Mouse (Mus musculus) gastrocnemius, postnatal 4 days (tissue): ENCODE data around the gene Gm4131. TPM values are rescaled to one million over a fixed set of nuclear protein-coding genes. Genes with fewer than 3 reads are reported as not detected.

Experiments
- DNase-seq, 2 experiments: peaks; one replicate each; pipeline ENCODE4 v3.0.0; 2021 to 2022; ENCODE audit warnings: low spot score in 2 of 2, mixed read lengths in 2 of 2
- total RNA-seq, 2 experiments: library from RNA; stranded (reverse); gene quantifications; 2 replicates each; pipeline ENCODE4 v1.2.3; 2021

Gene Gm4131
- total RNA-seq, 2 experiments from 2014 or later, result not detected

- DNase-seq, result no peak
Measured at GRCm38 (mm10) chr14:62550121-62550520, 16.6 kb downstream of the Gm4131 start.

DNA sequence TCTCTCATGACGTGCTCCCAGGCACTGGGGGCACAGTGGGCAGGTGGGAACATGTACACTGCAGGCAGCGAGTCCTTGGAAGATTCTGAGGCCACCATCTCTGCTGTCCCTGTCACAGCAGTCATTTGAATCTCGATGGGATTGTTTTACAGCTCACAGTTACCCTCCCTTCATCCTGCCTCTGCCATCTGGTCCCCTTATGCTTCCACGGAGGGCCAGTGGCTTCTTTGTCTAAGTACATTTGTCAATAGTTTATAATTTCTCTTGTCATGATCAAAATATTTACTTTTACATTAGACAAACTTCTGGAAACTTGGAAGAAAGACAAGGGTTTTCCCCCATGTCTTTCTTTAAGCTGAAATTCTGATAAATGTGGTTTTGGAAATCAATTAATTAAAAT is 20.0 kb downstream of the Gm4131 start:
- DNase-seq, result no peak

DNA sequence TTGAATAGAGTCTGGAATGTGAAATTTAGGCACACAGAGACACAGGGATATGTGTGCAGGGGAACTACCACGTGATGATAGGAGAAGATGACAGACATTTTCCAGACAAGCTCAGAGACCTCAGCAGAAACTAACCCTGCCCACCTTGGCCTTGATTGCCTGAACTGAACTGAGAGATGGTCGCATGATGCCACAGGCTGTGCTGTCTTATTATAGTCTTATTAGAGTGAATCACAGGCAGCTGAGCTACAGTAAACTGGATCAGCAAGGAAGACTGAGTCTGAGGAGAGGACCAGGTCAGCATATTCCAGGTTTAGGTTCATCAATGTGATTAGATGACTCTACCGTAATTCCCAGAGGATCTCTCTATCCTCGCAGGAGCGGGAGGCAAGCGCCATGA is 20.4 kb downstream of the Gm4131 start:
- no peak for DNase-seq

- DNase-seq, result no peak
Measured at GRCm38 (mm10) chr14:62541751-62542150, 25.0 kb downstream of the Gm4131 start.

DNA sequence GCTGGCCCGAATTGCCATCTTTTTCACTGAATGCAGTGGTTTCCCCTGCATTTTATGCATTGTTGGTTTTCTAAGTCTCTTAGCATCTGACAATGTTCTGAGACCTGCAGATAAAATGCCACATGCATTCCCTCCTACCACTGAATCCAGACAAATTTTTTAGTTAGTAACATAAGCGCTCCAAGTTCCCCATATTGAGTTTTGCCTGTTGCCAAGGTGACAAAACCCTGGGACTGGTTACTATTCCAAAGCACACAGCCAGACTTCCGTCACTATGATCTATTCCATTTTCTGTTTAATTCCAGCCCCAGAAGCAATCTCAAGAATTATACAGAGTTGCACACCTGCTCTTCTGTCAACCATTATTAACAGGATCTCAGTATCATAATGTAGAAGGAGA is 26.9 kb downstream of the Gm4131 start:
- no peak for DNase-seq

DNA sequence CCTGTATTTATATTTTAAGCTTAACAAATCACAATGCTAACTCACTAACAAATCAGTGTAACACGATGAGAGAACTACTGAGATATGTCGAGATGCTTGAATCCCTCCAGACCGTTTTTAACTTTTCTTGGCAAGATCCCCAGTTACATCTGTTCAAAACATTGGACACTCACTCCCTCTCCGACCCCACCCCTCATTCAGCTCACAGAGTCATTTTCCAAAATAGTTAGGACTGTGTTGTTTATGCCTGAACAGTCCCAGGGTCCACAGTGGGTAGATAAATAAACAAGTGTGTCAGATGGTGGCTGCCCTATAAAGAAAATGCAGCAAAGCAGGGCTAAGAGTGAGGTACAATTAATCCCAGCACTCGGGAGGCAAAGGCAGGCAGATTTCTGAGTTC is 29.7 kb downstream of the Gm4131 start:
- no peak for DNase-seq

- DNase-seq, result no peak
Measured at GRCm38 (mm10) chr14:62536127-62536526, 30.6 kb downstream of the Gm4131 start.

GRCm38 (mm10) chr14:62530951-62531350 is 35.8 kb downstream of the Gm4131 start:
- no peak for DNase-seq

DNA sequence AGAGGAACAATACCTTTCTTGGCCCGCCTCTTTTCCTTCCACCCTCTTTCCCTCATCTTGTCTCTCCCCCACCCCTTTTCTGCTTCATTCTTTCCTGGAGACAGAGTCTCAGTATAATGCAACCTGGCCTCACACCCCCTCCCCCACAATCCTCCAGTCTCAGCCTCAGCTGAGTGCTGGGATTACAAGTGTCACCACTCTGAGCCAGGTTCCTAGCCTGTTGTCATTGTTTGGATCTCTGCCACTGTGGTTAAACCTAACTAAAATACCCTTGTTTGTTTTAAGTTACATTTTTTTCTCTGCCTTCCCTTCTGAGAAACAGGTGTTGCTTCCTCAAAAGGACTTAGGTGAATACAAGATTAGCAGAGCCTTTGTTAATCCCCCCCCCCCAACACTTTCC is 53.9 kb downstream of the Gm4131 start:
- no peak for DNase-seq

DNA sequence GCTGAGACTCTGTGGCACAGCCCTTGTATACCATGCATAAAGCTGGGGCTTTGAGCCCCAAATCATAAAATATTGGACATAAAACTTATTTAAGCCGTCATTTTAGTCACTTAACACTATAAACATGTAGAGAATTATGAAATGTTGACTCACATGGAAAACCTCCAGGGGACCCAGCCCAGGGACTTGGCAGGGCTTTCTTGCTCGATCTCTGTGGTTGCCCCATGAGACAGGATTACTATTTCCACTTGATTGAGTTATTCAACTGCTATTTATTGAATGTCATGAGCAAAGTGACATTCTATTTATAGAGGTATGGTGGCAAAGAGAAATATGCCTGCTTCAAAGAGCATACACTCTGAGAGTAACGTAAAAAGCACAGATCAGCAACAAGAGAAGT is 57.4 kb downstream of the Gm4131 start:
- DNase-seq, result peak in 1 of 2 experiments; percentile 20

DNA sequence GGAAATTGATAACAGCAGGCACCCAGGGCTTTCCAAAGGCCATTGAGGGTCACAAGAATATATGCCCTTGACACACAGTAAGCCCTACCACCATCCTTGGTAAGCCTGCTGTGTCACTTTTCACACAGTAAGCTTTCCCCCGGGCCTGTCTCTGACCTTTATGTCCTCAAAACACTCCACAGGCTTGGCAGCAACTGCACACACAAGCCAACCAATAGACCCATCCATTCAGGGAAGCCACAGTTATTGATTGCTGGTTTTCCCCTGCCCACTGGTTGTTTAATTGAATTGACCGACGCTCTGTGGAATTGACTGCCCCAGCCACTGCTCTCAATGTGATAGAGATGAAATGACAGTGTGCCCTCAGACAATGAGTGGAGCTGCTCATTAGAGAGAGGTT is 60.5 kb downstream of the Gm4131 start:
- no peak for DNase-seq

- DNase-seq, result no peak
Measured at GRCm38 (mm10) chr14:62497391-62497790, 69.3 kb downstream of the Gm4131 start.

GRCm38 (mm10) chr14:62496501-62496900 is 70.2 kb downstream of the Gm4131 start:
- no peak for DNase-seq

GRCm38 (mm10) chr14:62493456-62493855 is 73.3 kb downstream of the Gm4131 start:
- DNase-seq, result no peak

GRCm38 (mm10) chr14:62492196-62492850 is 74.4 kb downstream of the Gm4131 start:
- DNase-seq, result peak; percentile 31 to 71

- DNase-seq, result no peak
Measured at GRCm38 (mm10) chr14:62488270-62488669, 78.5 kb downstream of the Gm4131 start.

GRCm38 (mm10) chr14:62481381-62481780 is 85.3 kb downstream of the Gm4131 start:
- no peak for DNase-seq

DNA sequence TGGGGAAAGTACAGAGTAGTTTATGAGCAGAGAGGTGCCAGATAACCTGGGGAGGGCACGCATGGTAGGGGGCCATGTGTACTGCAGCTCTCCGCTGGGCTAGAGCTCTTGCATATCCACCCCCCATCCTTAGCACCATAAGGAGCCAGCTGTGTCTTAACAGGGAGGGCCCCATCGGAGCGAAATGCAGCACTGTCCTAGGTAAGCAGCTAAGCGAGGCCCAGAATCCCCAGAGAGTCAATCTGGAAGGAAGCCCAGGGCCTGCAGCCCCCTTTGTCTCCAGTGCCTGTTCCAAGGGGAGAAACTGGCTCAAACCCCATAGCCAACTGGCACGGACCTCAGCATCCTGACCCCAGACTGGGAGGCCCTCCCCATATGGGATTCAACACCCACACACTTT is 87.3 kb downstream of the Gm4131 start:
- no peak for DNase-seq

DNA sequence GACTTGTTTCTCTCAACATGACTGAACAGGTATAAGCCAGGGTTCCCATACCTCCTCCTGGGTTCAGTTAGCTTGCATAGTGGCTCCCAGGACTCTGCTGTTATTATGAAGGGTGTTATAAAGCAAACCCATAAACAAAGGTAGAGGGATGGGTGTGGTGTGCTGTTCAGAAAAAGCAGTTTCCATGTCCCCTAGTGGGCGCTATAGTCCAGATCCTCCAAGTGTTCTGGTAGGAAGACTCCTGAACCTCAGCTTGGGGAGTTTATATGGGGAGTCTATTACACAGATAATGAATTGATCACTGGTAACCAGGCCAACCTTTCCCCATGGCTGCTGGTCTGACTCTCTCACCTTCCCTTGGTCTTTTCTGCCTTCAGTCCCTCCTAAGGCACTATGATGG is 92.2 kb downstream of the Gm4131 start:
- DNase-seq, result no peak

GRCm38 (mm10) chr14:62472061-62472460 is 94.7 kb downstream of the Gm4131 start:
- DNase-seq, result no peak

DNA sequence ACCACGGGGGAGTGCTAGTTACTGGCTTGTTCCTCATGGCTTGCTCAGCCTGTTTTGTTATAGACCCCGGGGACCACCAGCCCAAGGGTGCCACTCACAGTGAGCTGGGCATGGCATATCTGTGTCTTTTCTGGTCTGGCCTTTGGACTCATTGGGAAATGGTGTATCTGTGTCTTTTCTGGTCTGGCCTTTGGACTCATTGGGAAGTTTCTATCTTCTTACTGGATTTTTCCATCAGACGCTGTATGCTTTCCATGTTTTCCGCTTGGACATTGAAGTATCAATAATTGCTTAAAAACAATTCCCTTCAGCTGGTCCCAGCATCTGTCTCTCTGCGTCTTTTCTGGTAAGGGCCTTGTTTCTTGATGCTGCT is 98.0 kb downstream of the Gm4131 start:
- DNase-seq, result no peak

DNA sequence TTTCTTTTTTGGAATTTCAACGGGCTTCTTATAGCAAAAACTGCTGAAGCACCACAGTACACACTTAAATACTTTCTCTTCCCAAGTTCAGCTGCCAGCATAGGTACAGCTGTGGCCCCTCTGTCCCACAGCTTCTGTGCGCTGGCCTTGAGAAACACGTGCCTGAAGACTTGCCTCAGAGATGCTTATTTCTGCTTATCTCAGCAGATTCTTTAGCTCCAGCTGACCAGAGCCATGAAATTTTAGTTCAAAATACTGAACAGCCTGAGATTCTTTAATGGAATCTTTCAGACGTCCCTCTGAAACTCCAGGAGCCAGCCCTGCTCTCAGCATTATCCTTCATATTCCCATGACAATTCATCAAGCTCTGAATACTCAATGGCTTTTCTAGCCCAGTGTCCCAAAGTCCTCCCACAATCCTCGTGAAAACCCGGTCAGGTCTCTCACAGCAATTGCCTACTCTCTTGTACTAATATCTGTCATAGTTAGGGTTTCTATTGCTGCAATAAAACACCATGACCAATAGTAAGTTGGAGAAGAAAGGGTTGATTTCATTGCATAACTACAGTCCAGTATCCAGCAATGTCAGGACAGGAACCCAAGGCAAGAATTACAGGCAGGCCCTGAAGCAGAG is 98.5 kb downstream of the Gm4131 start:
- no peak for DNase-seq

DNA sequence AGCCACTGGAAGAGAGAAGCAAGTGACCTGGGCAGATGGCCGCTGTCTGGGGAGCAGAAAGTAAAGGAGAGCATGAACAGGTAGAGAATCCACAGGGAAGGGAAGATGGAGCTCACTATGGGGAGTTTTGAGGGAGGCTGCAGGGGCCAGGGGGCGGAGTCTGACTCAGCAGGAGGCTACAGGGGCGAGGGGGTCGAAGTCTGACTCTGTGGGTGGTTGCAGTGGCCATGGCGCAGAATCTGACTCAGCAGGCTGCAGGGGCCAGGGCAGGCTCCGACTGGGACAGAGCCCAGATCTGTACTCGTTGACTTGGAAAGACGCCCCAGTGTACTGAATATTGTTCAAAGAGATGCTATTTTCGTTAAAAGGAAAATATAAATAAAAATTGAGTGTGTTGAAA is 101.8 kb downstream of the Gm4131 start:
- DNase-seq, result peak; percentile 26 to 49
